Mouse (Mus musculus): ENCODE measurements at regions not wholly inside any gene's neighbourhood (a gene's known extent, or its start where the extent isn't known, plus 50 kb on each side); places are given as distances from the start of the nearest gene placed in this dataset.
A peak's percentile ranks its signal among the peaks of the same experiment; 100 is the strongest.

DNA sequence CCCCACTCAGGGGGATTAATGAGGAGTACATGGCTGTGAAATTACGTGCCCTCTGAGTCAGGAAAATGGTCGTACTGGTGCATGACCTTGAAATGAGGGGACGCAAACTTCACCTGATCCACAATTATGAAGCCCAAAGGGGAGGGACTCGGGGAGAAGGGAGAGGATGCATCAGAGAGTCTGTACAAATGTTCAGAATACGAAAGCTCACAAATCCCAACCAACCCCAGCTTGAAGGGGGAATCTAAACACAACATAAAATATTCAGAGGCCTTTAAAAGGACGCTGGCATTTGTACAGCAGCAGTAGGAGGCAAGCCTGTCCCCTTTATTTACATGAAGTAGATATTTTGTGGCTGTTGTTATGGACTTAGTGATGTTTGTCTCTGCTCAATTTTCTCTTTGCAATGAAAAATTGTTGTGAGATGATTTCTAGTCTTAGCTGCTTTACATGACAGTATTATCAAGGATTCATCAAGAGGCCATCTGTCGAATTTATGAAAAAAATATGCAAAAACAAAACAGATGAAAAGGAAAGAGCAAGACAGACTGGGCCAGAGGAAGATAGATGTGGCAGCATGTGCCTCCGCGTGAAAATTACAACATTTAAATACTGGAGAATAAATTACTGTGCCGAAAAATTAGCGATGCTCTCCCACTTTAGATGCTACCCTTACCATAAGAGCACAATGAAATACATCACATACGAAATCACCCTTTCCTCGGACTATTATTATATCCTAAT lies 695.3 kb downstream of the 1700064H15Rik start:
- no peak overlapping the region for H3K4me2 ChIP-seq (ENCODE audit: low read depth)
- H3K36me3 ChIP-seq (ENCODE audit: control insufficient read depth, insufficient read depth, low read length) = no peaks in the 10 kb centered on the region
- 77% methylated on average over 13 of the region's 13 CpGs for WGBS
- H3K4me3 ChIP-seq (ENCODE audit: low read depth, low read length) = no peak overlapping the region
- no peak for ATAC-seq (ENCODE audit: insufficient read depth, low FRiP score, low TSS enrichment)
- no peaks in the 10 kb centered on the region for H3K27me3 ChIP-seq (ENCODE audit: control insufficient read depth, insufficient read depth, low read length)
- no peak for DNase-seq (ENCODE audit: low spot score)
- no peak overlapping the region for H3K27ac ChIP-seq (ENCODE audit: low read depth, low read length)
- no peaks in the 10 kb centered on the region for H3K9me3 ChIP-seq (ENCODE audit: control insufficient read depth, low read length)
- no peak overlapping the region for H3K9ac ChIP-seq (ENCODE audit: low read length)
- no peaks in the 10 kb centered on the region for H3K4me1 ChIP-seq (ENCODE audit: control insufficient read depth, insufficient read depth, low read length)

DNA sequence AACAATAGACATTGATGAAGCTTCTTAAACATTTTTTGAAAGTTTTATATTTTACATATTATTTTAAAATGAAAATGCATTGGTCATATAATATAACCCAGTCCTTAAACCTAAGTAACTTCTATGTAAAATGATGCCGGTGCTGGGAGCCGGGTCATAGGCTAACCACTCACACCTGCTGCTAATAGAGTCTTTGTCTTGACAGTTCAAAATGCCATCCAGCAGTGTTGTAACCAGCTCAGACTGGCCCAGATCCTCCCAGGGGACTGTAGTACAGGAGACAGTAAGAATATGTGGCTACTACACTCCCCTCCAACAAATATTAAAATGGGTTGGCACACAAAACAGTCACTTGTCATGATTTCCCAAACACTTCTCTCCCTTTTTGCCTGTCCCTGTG lies 693.6 kb downstream of the 1700064H15Rik start:
- 83% methylated on average over 2 of the region's 2 CpGs for WGBS
- Histone ChIP-seq H3K4me2 (ENCODE audit: low read depth) (no peak overlapping the region), H3K27ac (ENCODE audit: low read depth, low read length) (no peak overlapping the region), H3K9ac (ENCODE audit: low read length) (no peak overlapping the region), H3K27me3 (ENCODE audit: control insufficient read depth, insufficient read depth, low read length) (no peaks in the 10 kb centered on the region), H3K36me3 (ENCODE audit: control insufficient read depth, insufficient read depth, low read length) (no peaks in the 10 kb centered on the region), H3K9me3 (ENCODE audit: control insufficient read depth, low read length) (no peaks in the 10 kb centered on the region), H3K4me3 (ENCODE audit: low read depth, low read length) (no peak overlapping the region), H3K4me1 (ENCODE audit: control insufficient read depth, insufficient read depth, low read length) (no peaks in the 10 kb centered on the region)
- ATAC-seq (ENCODE audit: insufficient read depth, low FRiP score, low TSS enrichment) = no peak
- no peak for DNase-seq (ENCODE audit: low spot score)

GRCm38 (mm10) chr3:18937333-18938122 lies 690.9 kb downstream of the 1700064H15Rik start:
- no peaks in the 10 kb centered on the region for H3K9me3 ChIP-seq (ENCODE audit: control insufficient read depth, low read length)
- H3K9ac ChIP-seq (ENCODE audit: low read length) = no peak overlapping the region
- peak; percentile 29; the same call in 1 of the 2 replicates for ATAC-seq (ENCODE audit: insufficient read depth, low FRiP score, low TSS enrichment)
- H3K27me3 ChIP-seq (ENCODE audit: control insufficient read depth, insufficient read depth, low read length) = no peaks in the 10 kb centered on the region
- H3K36me3 ChIP-seq (ENCODE audit: control insufficient read depth, insufficient read depth, low read length) = no peaks in the 10 kb centered on the region
- H3K4me3 ChIP-seq (ENCODE audit: low read depth, low read length) = no peak overlapping the region
- H3K4me2 ChIP-seq (ENCODE audit: low read depth) = no peak overlapping the region
- H3K4me1 ChIP-seq (ENCODE audit: control insufficient read depth, insufficient read depth, low read length) = no peaks in the 10 kb centered on the region
- no peak overlapping the region for H3K27ac ChIP-seq (ENCODE audit: low read depth, low read length)
- DNase-seq (ENCODE audit: low spot score) = no peak
- WGBS = 74% methylated on average over 20 of the region's 20 CpGs

DNA sequence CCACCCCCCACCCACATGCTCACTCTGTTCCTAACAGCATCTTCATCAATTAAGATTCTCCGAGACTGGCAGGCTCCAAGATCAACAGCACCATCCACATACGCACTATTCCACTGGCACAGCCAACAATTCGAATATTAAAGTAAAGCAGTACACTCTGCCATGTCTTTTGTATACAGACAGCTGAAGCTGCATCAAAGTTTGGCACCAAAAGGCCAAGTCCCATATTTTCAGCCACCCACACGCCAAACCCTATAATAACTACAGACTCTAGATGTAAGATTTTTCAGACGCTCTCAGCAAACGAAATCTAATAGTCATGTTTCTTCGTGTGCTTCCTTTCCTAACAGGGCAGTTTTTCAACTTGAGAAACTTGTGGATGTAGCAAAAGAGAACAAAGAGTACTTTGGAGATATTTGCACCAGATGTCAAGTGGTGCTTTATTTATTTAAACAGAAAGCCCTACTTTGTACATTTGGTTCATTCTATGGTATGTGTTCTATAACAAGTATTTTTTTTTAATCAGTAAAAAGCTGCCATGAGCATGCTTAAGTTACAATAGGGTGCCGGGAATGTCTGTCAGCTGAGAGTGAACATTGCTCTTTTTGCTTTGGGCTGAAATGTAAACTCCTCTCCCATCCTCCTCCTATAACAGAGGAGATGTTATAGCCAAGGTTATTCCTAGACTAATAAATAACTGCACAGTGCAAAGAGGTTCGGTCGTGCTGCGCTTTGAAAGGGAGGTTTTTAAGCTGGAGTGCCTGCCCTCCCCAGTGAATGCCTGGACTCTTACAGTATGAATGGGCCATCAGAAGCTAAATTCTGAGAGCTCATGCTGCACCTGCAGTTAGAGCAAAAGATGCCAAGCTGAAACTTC lies 686.9 kb downstream of the 1700064H15Rik start:
- no peak overlapping the region for H3K27ac ChIP-seq (ENCODE audit: low read depth, low read length)
- DNase-seq (ENCODE audit: low spot score) = no peak
- no peak for ATAC-seq (ENCODE audit: insufficient read depth, low FRiP score, low TSS enrichment)
- H3K4me3 ChIP-seq (ENCODE audit: low read depth, low read length) = no peak overlapping the region
- no peaks in the 10 kb centered on the region for H3K9me3 ChIP-seq (ENCODE audit: control insufficient read depth, low read length)
- no peaks in the 10 kb centered on the region for H3K4me1 ChIP-seq (ENCODE audit: control insufficient read depth, insufficient read depth, low read length)
- H3K36me3 ChIP-seq (ENCODE audit: control insufficient read depth, insufficient read depth, low read length) = no peaks in the 10 kb centered on the region
- no peak overlapping the region for H3K9ac ChIP-seq (ENCODE audit: low read length)
- WGBS = 84% methylated on average over 11 of the region's 11 CpGs
- no peak overlapping the region for H3K4me2 ChIP-seq (ENCODE audit: low read depth)
- no peaks in the 10 kb centered on the region for H3K27me3 ChIP-seq (ENCODE audit: control insufficient read depth, insufficient read depth, low read length)

DNA sequence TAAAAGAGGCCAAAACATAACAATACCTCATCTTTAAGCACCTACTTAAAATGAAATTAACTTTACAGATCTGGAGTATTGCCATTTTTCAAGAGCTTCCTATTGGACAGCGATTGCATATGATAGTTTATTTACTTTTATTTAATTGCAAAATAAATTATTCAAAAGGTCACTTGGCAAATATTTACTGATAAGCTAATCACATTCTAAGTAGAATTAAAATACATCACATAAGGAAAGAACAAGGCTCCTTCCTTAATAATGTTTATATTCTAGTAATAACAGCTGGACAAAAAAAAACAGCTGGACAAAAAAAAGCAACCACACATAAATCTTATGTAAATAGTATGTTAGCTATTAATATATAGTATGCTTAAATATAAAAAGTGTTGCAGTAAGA lies 668.1 kb downstream of the 1700064H15Rik start:
- no peak overlapping the region for H3K27ac ChIP-seq (ENCODE audit: low read depth, low read length)
- no peaks in the 10 kb centered on the region for H3K27me3 ChIP-seq (ENCODE audit: control insufficient read depth, insufficient read depth, low read length)

GRCm38 (mm10) chr3:18988662-18989061 lies 639.8 kb downstream of the 1700064H15Rik start:
- Histone ChIP-seq H3K9ac (ENCODE audit: low read length) (no peak overlapping the region), H3K27ac (ENCODE audit: low read depth, low read length) (no peak overlapping the region), H3K27me3 (ENCODE audit: control insufficient read depth, insufficient read depth, low read length) (no peaks in the 10 kb centered on the region), H3K36me3 (ENCODE audit: control insufficient read depth, insufficient read depth, low read length) (no peaks in the 10 kb centered on the region), H3K9me3 (ENCODE audit: control insufficient read depth, low read length) (no peaks in the 10 kb centered on the region), H3K4me2 (ENCODE audit: low read depth) (no peak overlapping the region), H3K4me3 (ENCODE audit: low read depth, low read length) (no peak overlapping the region), H3K4me1 (ENCODE audit: control insufficient read depth, insufficient read depth, low read length) (no peaks in the 10 kb centered on the region)
- WGBS = 87% methylated on average over 3 of the region's 3 CpGs
- no peak for DNase-seq (ENCODE audit: low spot score)
- no peak for ATAC-seq (ENCODE audit: insufficient read depth, low FRiP score, low TSS enrichment)

More for the DNA sequence above, 668.1 kb downstream of the 1700064H15Rik start:
- Histone ChIP-seq H3K4me1 (ENCODE audit: control insufficient read depth, insufficient read depth, low read length) (no peaks in the 10 kb centered on the region), H3K4me3 (ENCODE audit: low read depth, low read length) (no peak overlapping the region), H3K9me3 (ENCODE audit: control insufficient read depth, low read length) (no peaks in the 10 kb centered on the region), H3K36me3 (ENCODE audit: control insufficient read depth, insufficient read depth, low read length) (no peaks in the 10 kb centered on the region), H3K4me2 (ENCODE audit: low read depth) (no peak overlapping the region), H3K9ac (ENCODE audit: low read length) (no peak overlapping the region)
- no peak for ATAC-seq (ENCODE audit: insufficient read depth, low FRiP score, low TSS enrichment)
- no peak for DNase-seq (ENCODE audit: low spot score)
- WGBS = 85% methylated on average over 1 of the region's 1 CpGs

GRCm38 (mm10) chr3:18989577-18990240 lies 638.8 kb downstream of the 1700064H15Rik start:
- DNase-seq (ENCODE audit: low spot score) (peak; percentile 10), ATAC-seq (ENCODE audit: insufficient read depth, low FRiP score, low TSS enrichment) (no peak)
- H3K9ac ChIP-seq (ENCODE audit: low read length) = no peak overlapping the region

DNA sequence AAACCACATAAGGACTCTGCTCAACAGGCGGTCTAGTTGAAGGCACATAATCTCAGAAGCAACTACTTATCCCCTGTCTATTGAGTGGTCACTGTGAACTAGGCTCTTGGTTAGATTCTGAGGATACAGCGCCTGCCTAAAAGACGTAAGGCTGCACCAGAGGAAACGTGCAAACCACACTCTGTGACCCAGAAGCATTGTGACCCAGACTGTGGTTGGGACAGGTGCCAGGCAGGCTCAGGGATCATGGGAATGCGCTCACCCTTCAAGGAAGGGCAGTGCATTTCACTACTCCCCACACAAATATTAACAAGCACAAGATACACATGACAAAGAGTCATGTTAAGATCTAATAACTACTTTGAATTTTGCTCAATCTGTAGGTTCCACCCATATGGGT lies 628.3 kb downstream of the 1700064H15Rik start:
- Histone ChIP-seq H3K9ac (ENCODE audit: low read length) (no peak overlapping the region), H3K27me3 (ENCODE audit: control insufficient read depth, insufficient read depth, low read length) (no peaks in the 10 kb centered on the region), H3K9me3 (ENCODE audit: control insufficient read depth, low read length) (no peaks in the 10 kb centered on the region), H3K4me2 (ENCODE audit: low read depth) (no peak overlapping the region), H3K27ac (ENCODE audit: low read depth, low read length) (no peak overlapping the region), H3K4me1 (ENCODE audit: control insufficient read depth, insufficient read depth, low read length) (no peaks in the 10 kb centered on the region), H3K36me3 (ENCODE audit: control insufficient read depth, insufficient read depth, low read length) (no peaks in the 10 kb centered on the region), H3K4me3 (ENCODE audit: low read depth, low read length) (no peak overlapping the region)
- WGBS = 90% methylated on average over 5 of the region's 5 CpGs
- no peak for DNase-seq (ENCODE audit: low spot score)
- no peak for ATAC-seq (ENCODE audit: insufficient read depth, low FRiP score, low TSS enrichment)

More at GRCm38 (mm10) chr3:18989577-18990240, 638.8 kb downstream of the 1700064H15Rik start:
- no peaks in the 10 kb centered on the region for H3K9me3 ChIP-seq (ENCODE audit: control insufficient read depth, low read length)
- H3K4me1 ChIP-seq (ENCODE audit: control insufficient read depth, insufficient read depth, low read length) = no peaks in the 10 kb centered on the region
- no peaks in the 10 kb centered on the region for H3K27me3 ChIP-seq (ENCODE audit: control insufficient read depth, insufficient read depth, low read length)
- WGBS = 70% methylated on average over 13 of the region's 13 CpGs
- no peak overlapping the region for H3K4me3 ChIP-seq (ENCODE audit: low read depth, low read length)
- no peaks in the 10 kb centered on the region for H3K36me3 ChIP-seq (ENCODE audit: control insufficient read depth, insufficient read depth, low read length)
- H3K4me2 ChIP-seq (ENCODE audit: low read depth) = no peak overlapping the region
- H3K27ac ChIP-seq (ENCODE audit: low read depth, low read length) = no peak overlapping the region

Data from neural tube, embryonic 11.5 days (tissue).